Mouse (Mus musculus) liver, embryonic 14.5 days (tissue): Measurements from ENCODE around the gene Tex26. TPM values are rescaled to one million over a fixed set of nuclear protein-coding genes. Genes with fewer than 3 reads are reported as not detected.

Experiments used
- ATAC-seq: fragments of 200-750 bp; cut with Nextera tagmentation; 2 replicates; pipeline ENCODE4 v1.8.0; 2017; ENCODE audit warnings: moderate number of reproducible peaks, mild to moderate bottlenecking, moderate library complexity; ENCODE audit not compliant: insufficient read depth
- DNase-seq, 3 experiments: peaks; one replicate each; pipeline ENCODE4 v3.0.0-alpha.2; 2012 to 2013; ENCODE audit warnings: low read depth in 3 of 3, low spot score in 3 of 3
- H3K27ac ChIP-seq: fragments of 300-500 bp; sonication (generic); 2 replicates; pipeline ENCODE4 v1.5.1; 2014; ENCODE audit warnings: moderate library complexity, mild to moderate bottlenecking, control low read depth, inconsistent platforms
- H3K27me3 ChIP-seq: fragments of 300-500 bp; sonication (generic); 2 replicates; pipeline ENCODE4 v1.6.1; 2014; ENCODE audit warnings: mild to moderate bottlenecking, low read length, moderate library complexity; ENCODE audit not compliant: control insufficient read depth, insufficient read depth
- H3K36me3 ChIP-seq: fragments of 300-500 bp; sonication (generic); replicated peaks from 2 replicates; pipeline ENCODE4 v1.6.1; 2014; ENCODE audit warnings: low read depth; ENCODE audit not compliant: control insufficient read depth, insufficient read depth
- H3K4me1 ChIP-seq, 2 experiments: fragments of 200-500 bp in 1 of 2; fragments of 300-500 bp in 1 of 2; sonication (generic) in 1 of 2; replicated peaks; 2 replicates each; pipeline ENCODE4 v1.6.1; 2012 to 2014; ENCODE audit warnings: antibody characterized with exemption in 1 of 2, inconsistent platforms in 1 of 2, low read length in 1 of 2; ENCODE audit not compliant: control insufficient read depth in 2 of 2, insufficient read depth in 2 of 2
- H3K4me2 ChIP-seq: fragments of 300-500 bp; sonication (generic); 2 replicates; pipeline ENCODE4 v1.6.1; 2014; ENCODE audit warnings: low read depth, mild to moderate bottlenecking, control low read depth, moderate library complexity
- H3K4me3 ChIP-seq, 2 experiments: fragments of 200-500 bp in 1 of 2; fragments of 300-500 bp in 1 of 2; sonication (generic) in 1 of 2; 2 replicates each; pipeline ENCODE4 v1.5.1; 2012 to 2014; ENCODE audit warnings: low read depth in 2 of 2, low read length in 2 of 2, mild to moderate bottlenecking in 2 of 2, control low read depth in 1 of 2, inconsistent platforms in 1 of 2, moderate library complexity in 1 of 2; ENCODE audit not compliant: insufficient read depth in 1 of 2
- H3K9ac ChIP-seq: fragments of 300-500 bp; sonication (generic); replicated peaks from 2 replicates; pipeline ENCODE4 v1.6.1; 2014; ENCODE audit warnings: mild to moderate bottlenecking, control low read depth, moderate library complexity
- H3K9me3 ChIP-seq: fragments of 300-500 bp; sonication (generic); 2 replicates; pipeline ENCODE4 v1.6.1; 2016; ENCODE audit warnings: low read length, mixed read lengths; ENCODE audit not compliant: control insufficient read depth
- CTCF ChIP-seq: IDR thresholded peaks from 2 replicates; pipeline ENCODE4 v1.5.1; 2016; ENCODE audit warnings: antibody characterized with exemption, low read depth, control low read depth
- EP300 ChIP-seq: IDR thresholded peaks from 2 replicates; pipeline ENCODE4 v1.6.1; 2016; ENCODE audit warnings: antibody characterized with exemption, low read depth
- WGBS: fragments of 180-500 bp; shearing (Covaris S2); extraction: QIAGEN DNeasy Blood & Tissue Kit; methylation state at CpG from one replicate; pipeline ENCODE4 v1.1.7; 2014; ENCODE audit not compliant: insufficient replicate concordance; 5-methylcytosine and 5-hydroxymethylcytosine counted together
- polyA plus RNA-seq, 2 experiments: library from polyadenylated mRNA; depleted of rRNA in 1 of 2; stranded (reverse) in 1 of 2; unstranded in 1 of 2; fragments of >200 nt; fragmentation: Nextera tagmentation in 1 of 2; extraction: Ambion mirVana in 1 of 2; gene quantifications; 2 replicates each; pipeline versions ENCODE4 v1.2.1 to v1.2.3; 2012 to 2014

The Tex26 gene
- polyA plus RNA-seq, 2 experiments: 0.30 TPM; not detected in 1

DNA sequence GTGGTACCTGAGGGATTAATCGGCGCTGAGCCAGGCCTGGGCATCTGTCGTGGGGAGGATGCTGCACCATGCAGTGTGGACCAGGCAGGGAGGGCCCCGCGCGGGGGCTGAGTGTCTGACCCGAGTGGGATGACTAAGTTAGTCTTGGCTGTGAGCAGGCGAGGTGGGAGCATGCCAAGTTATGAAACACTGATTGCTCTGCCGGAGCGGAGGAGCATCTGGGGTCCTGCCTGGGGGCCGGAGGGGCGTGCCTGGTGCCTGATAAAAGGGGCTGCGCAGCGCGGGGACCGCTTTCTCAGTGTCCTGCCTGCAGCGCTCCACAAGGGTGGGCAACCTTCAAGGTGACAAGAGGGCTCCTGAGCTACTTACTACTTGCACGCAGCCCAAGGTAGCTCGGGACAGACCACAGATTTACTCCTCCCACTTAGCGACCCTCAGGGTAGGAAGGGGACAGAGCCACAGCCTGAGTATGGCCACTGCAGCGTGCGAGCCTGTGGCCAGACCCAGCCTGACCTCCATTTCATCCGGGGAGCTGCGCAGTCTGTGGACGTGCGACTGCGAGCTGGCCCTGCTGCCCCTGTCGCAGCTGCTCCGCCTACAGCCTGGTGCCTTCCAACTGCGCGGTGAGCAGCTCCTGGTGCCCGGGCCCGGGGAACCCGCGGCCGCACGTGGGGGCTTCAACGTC lies 27.8 kb upstream of the Tex26 start, which contains the start of gene Medag:
Gene Medag (plus strand): TSS at position 241 of the 685 bp plus-strand sequence.
- ATAC-seq (no peak), DNase-seq (no peak)
- no peak within 1 kb of the TSS for H3K27ac ChIP-seq
- no peak for TF ChIP-seq EP300
- TF ChIP-seq CTCF: no peak
- 0 out of 4 replicates have a peak within 1 kb of the TSS, but pooled peaks of 1 of the 2 experiments have one; percentile 3 for H3K4me3 ChIP-seq
- no peaks in the 10 kb centered on the region for H3K36me3 ChIP-seq
- H3K27me3 ChIP-seq: peaks cover 5% of the 10 kb centered on the region
- WGBS: 11% methylated on average over 38 of the region's 38 CpGs
- H3K4me1 ChIP-seq: no peaks in the 10 kb centered on the region; a peak in 1 of 4 replicates
- no peak within 1 kb of the TSS for H3K9ac ChIP-seq
- H3K4me2 ChIP-seq: peak within 1 kb of the TSS; percentile 11; the same call in 1 of the 2 replicates
- no peaks in the 10 kb centered on the region for H3K9me3 ChIP-seq

DNA sequence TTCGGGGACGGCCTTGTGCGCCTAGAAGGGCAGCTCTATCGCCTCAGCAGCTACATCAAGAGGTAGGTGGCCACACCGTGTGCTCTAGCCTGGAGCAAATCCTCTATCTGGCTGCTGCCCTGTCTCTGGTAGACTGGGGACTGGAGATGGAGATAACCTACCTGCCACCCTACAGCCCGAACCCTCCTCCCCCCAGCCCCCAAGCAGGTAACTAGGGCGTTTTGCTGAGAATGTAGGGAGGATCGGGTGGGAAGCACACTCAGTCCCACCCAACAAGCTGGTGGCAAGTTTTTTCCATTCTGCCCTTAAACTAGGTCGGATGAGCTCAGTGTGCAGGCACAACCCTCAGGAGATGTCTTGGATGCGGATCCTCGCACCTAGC lies 27.3 kb upstream of the Tex26 start:
- Histone ChIP-seq H3K4me3 (no peak overlapping the region), H3K9me3 (no peaks in the 10 kb centered on the region), H3K27me3 (peaks cover 5% of the 10 kb centered on the region), H3K4me1 (peaks cover 0 to 3% of the 10 kb centered on the region in 2 experiments; a peak in 1 of 4 replicates), H3K4me2 (peak overlapping the region; percentile 11; the same call in 1 of the 2 replicates), H3K27ac (no peak overlapping the region), H3K9ac (no peak overlapping the region), H3K36me3 (no peaks in the 10 kb centered on the region)
- ATAC-seq (no peak), DNase-seq (no peak)
- TF ChIP-seq CTCF: no peak
- TF ChIP-seq EP300: no peak
- WGBS: 26% methylated on average over 11 of the region's 11 CpGs

DNA sequence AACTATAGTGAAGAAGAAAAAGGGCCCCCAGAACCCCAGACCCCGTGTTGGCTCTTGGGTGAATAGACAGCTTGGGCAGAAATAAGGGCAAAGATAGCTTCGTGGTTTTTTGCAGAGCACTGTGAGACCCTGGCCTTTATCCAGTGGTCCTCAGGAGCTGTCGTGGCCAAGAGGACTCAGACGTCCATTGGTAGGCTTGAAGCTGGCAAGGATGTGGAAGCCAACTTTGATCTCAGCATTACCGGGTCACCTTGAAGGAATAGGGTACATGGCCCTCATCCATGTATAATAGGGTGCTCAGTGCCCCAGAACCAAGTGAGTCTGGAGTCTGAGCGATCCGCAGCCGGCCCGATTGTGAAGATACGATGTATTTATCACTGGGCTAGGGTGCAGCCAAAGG lies 26.8 kb upstream of the Tex26 start:
- Histone ChIP-seq H3K27me3 (peaks cover 5% of the 10 kb centered on the region), H3K36me3 (no peaks in the 10 kb centered on the region), H3K4me3 (no peak overlapping the region), H3K9me3 (no peaks in the 10 kb centered on the region), H3K4me1 (peaks cover 0 to 3% of the 10 kb centered on the region in 2 experiments; a peak in 1 of 4 replicates), H3K9ac (no peak overlapping the region), H3K27ac (no peak overlapping the region), H3K4me2 (no peak overlapping the region)
- no peak for DNase-seq
- no peak for TF ChIP-seq EP300
- TF ChIP-seq CTCF: no peak
- ATAC-seq: no peak
- WGBS: 64% methylated on average over 10 of the region's 10 CpGs

DNA sequence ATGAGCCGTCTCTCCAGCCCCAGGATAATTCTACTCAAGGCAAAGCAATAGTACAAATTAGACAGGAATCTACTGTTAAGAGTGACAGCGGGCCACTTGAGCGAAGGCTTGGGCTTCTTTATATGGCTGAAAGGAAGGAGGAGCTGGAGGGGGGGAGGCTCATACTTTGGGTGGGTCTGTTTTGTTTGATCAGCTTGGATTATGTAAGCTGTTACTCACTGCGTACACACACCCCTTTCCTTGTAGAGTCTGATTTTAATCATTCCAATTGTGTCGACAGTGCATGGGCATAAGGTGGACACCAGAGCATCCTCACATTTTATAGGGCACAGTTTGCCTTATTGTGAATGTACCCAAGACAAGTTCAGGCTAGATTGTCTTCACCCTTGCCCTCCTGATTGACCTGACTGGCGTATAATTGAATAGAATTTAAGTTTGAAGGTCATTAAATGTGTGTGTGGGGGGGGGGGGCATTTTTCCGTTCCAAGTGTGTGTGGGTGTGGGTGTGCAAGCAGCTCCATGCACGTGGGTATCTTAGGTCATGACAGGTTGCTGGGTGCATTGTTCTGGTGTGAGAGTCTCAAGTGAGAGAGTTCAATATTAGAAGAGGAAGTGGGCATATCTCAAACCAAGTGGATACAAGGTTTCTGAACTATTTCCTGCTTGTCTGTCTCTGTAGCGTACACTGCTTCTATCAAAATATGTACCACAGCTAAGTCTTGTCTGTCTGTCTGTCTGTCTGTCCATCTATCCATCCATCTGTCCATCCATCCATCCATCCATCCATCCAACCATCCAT lies 24.9 kb upstream of the Tex26 start:
- no peak for ATAC-seq
- Histone ChIP-seq H3K4me2 (no peak overlapping the region), H3K4me1 (peaks cover 0 to 3% of the 10 kb centered on the region in 2 experiments; a peak in 1 of 4 replicates), H3K4me3 (no peak overlapping the region), H3K27ac (no peak overlapping the region), H3K9ac (no peak overlapping the region), H3K9me3 (no peaks in the 10 kb centered on the region), H3K27me3 (peaks cover 5% of the 10 kb centered on the region), H3K36me3 (no peaks in the 10 kb centered on the region)
- no peak for TF ChIP-seq EP300
- no peak for TF ChIP-seq CTCF
- 51% methylated on average over 9 of the region's 9 CpGs for WGBS
- no peak for DNase-seq

DNA sequence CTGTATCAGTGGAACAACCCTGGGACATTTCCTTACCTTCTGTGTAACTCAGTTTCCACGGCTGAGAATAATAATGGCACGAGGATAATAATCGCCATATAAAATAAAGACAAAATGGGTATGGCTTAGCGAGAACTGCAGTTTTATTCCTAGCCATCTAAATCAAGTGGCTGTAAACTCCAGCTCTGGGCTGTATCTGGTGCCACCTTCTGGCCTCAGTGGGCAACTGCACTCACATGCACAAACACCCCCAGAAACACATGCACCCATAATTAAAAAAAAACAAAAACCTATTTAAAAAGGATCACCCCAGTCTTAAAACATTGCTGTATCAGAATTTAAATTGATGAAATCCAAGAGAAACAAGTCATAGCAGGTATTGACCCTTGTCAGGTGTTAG lies 22.1 kb upstream of the Tex26 start:
- H3K27ac ChIP-seq: no peak overlapping the region
- TF ChIP-seq EP300: no peak
- peak; percentile 62 for TF ChIP-seq CTCF
- no peaks in the 10 kb centered on the region for H3K9me3 ChIP-seq
- DNase-seq (no peak), ATAC-seq (no peak)
- no peak overlapping the region for H3K9ac ChIP-seq
- H3K4me3 ChIP-seq: no peak overlapping the region
- H3K36me3 ChIP-seq: no peaks in the 10 kb centered on the region
- H3K4me2 ChIP-seq: no peak overlapping the region
- no peaks in the 10 kb centered on the region; the same call in 1 of the 2 replicates for H3K27me3 ChIP-seq
- peaks cover 0 to 3% of the 10 kb centered on the region in 2 experiments; a peak in 1 of 4 replicates for H3K4me1 ChIP-seq
- WGBS: 73% methylated on average over 4 of the region's 4 CpGs
